Mouse (Mus musculus) duodenum, adult 2 months (tissue): Measurements from ENCODE around the gene Daam1. TPM values are rescaled to one million over a fixed set of nuclear protein-coding genes. Genes with fewer than 3 reads are reported as not detected.

Experiments used
- polyA plus RNA-seq: library from polyadenylated mRNA; depleted of rRNA; stranded (reverse); fragments of >200 nt; gene quantifications from 2 replicates; pipeline ENCODE4 v1.2.3, GENCODE M21; 2012; ENCODE audit warnings: low replicate concordance; rRNA removed

Gene Daam1
- 1.3 and 3.3 TPM in 2 replicates for polyA plus RNA-seq

GRCm38 (mm10) chr12:71830607-71831257 is at the start of gene Daam1:
Daam1 (plus strand) TSS chr12:71831078.

Other genes with a start within 250 kb of the Daam1 start
- 0.17 and 0.92 TPM in 2 replicates for gene Gpr135, start 240.0 kb downstream of the Daam1 start, polyA plus RNA-seq